Mouse (Mus musculus): Measurements from ENCODE around the gene Tent4b.

- peak; percentile 89 for TF ChIP-seq CTCF (IDR thresholded peaks at IDR 0.05; ENCODE audit: low read depth)
- TF ChIP-seq EP300 (optimal IDR thresholded peaks at IDR 0.05), result no peak
Measured at GRCm38 (mm10) chr8:88266170-88266800, 67.3 kb downstream of the Tent4b start.

Measured in stomach, postnatal 0 days (tissue).